Mouse (Mus musculus) heart, adult 2 months (tissue): Measurements from ENCODE around the gene Spout1. TPM values are rescaled to one million over a fixed set of nuclear protein-coding genes. Genes with fewer than 3 reads are reported as not detected.
A peak's percentile ranks its signal among the peaks of the same experiment; 100 is the strongest.

Experiments
- DNase-seq, 2 experiments: peaks; one replicate each; pipeline ENCODE4 v3.0.0; 2021
- H3K27ac ChIP-seq: fragments of 200-600 bp; 2 replicates; pipeline ENCODE4 v1.8.1; 2022
- H3K27me3 ChIP-seq: fragments of 200-500 bp; 2 replicates; pipeline ENCODE4 v1.6.1; 2012; ENCODE audit warnings: mild to moderate bottlenecking, low read length, inconsistent platforms, mixed read lengths; ENCODE audit not compliant: control insufficient read depth, insufficient read depth
- H3K36me3 ChIP-seq: fragments of 200-500 bp; 2 replicates; pipeline ENCODE4 v1.6.1; 2012; ENCODE audit warnings: low read length, inconsistent platforms; ENCODE audit not compliant: control insufficient read depth, insufficient read depth
- H3K4me1 ChIP-seq: fragments of 200-500 bp; 2 replicates; pipeline ENCODE4 v1.6.1; 2011; ENCODE audit warnings: low read length; ENCODE audit not compliant: control insufficient read depth, insufficient read depth
- H3K4me3 ChIP-seq: fragments of 200-600 bp; 2 replicates; pipeline ENCODE4 v1.8.1; 2022
- H3K79me2 ChIP-seq: fragments of 200-500 bp; replicated peaks from 2 replicates; pipeline ENCODE4 v1.6.1; 2012; ENCODE audit warnings: mild to moderate bottlenecking, inconsistent platforms, low read length, moderate library complexity, mixed read lengths; ENCODE audit not compliant: control insufficient read depth, insufficient read depth
- H3K9ac ChIP-seq: fragments of 200-500 bp; 2 replicates; pipeline ENCODE4 v1.6.1; 2012; ENCODE audit warnings: low read depth, mild to moderate bottlenecking, control low read depth, inconsistent platforms, low read length, mixed read lengths
- CTCF ChIP-seq: fragments of 200-600 bp; IDR thresholded peaks from 2 replicates; pipeline ENCODE4 v1.8.1; 2022; ENCODE audit warnings: antibody characterized with exemption, mild to moderate bottlenecking, moderate library complexity
- EP300 ChIP-seq: fragments of 200-500 bp; IDR thresholded peaks from 2 replicates; pipeline ENCODE4 v1.6.1; 2011; ENCODE audit warnings: low read depth, low read length, control low read depth; ENCODE audit not compliant: insufficient read depth
- POLR2A ChIP-seq: fragments of 200-500 bp; IDR thresholded peaks from 2 replicates; pipeline ENCODE4 v1.6.1; 2011; ENCODE audit warnings: mild to moderate bottlenecking, low read depth, low read length, control low read depth; ENCODE audit not compliant: insufficient read depth
- WGBS: fragments of 180-500 bp; shearing (Covaris S2); methylation state at CpG from one replicate; pipeline ENCODE4 v1.1.7; 2018; 5-methylcytosine and 5-hydroxymethylcytosine counted together
- intact Hi-C: fragments of 180-260 bp; cut with DNase I; formaldehyde crosslinking; loops from one replicate; pipeline ENCODE4 v1.15.1; 2025
- polyA plus RNA-seq: library from polyadenylated mRNA; depleted of rRNA; stranded (reverse); fragments of >200 nt; gene quantifications from 2 replicates; pipeline ENCODE4 v1.2.3, GENCODE M21; 2012
- total RNA-seq, 2 experiments: library from RNA; stranded (reverse); gene quantifications; 2 replicates each; pipeline ENCODE4 v1.2.3; 2021

Gene Spout1
- total and polyA plus RNA-seq, 3 experiments, result 5.1 to 10.3 (median 5.4) TPM

GRCm38 (mm10) chr2:30203439-30203838 is 25.2 kb upstream of the Spout1 start:
- WGBS, result 69% methylated on average over 7 of the region's 7 CpGs
- TF ChIP-seq CTCF (peak; percentile 60), POLR2A (no peak), EP300 (no peak)
- Histone ChIP-seq H3K36me3 (no peaks in the 10 kb centered on the region), H3K27me3 (no peaks in the 10 kb centered on the region), H3K4me3 (no peak overlapping the region), H3K79me2 (no peaks in the 10 kb centered on the region; the same call in 1 of the 2 replicates), H3K9ac (no peak overlapping the region), H3K27ac (no peak overlapping the region), H3K4me1 (peaks cover 4% of the 10 kb centered on the region)
- intact Hi-C loops, result no loop called here
- no peak for DNase-seq

DNA sequence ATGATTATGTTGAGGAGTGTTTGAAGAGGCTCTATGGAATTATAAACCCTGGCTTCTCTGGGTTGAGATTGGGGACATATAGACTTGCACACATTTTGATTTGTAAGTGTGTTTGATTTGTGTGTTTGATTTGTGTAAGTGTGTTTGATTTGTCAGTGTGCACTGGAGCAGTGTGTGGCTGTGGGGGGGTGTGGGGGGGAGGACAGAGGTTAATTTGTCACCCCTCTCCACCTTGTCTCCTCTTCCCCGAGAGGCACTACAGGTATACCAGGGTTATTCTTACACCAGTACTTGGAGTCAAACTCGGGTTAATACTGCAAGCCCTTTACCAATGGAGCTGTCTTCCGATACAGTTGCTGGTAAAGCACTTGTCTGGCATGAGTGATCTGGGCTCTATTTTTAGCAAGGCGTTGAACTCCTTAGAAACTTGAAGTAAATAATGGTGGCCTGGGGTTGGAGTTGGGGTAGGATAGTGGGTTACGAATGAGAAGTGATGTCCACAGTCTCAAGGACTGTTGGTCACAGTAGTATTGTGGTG is 22.2 kb upstream of the Spout1 start:
- 61% methylated on average over 5 of the region's 5 CpGs for WGBS
- no peak for DNase-seq
- Histone ChIP-seq H3K27ac (no peak overlapping the region), H3K4me3 (no peak overlapping the region), H3K79me2 (no peaks in the 10 kb centered on the region; the same call in 1 of the 2 replicates), H3K9ac (no peak overlapping the region), H3K27me3 (no peaks in the 10 kb centered on the region), H3K36me3 (no peaks in the 10 kb centered on the region), H3K4me1 (peaks cover 1% of the 10 kb centered on the region; the same call in 1 of the 2 replicates)
- TF ChIP-seq EP300, result no peak
- no peak for TF ChIP-seq CTCF
- TF ChIP-seq POLR2A, result no peak
- intact Hi-C loops, result no loop called here

DNA sequence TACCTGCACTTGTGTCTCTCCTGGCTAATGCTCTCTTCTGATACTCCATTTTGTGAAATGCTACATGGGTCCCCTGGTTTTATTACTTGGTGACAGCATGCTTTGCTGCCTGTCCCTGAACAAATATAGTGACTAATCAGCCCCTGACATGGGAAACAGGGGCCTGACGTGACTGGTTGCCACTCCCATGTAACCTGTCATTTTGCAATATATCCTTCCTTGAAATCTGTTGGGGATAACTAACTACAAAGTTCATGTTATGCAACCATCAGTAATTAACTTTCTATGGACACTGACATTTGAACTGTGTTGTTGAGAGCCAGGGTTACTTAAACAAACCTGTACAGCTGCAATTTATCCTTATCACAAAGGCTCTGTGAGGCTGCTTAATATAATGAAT is 21.7 kb upstream of the Spout1 start:
- H3K9ac ChIP-seq, result no peak overlapping the region
- TF ChIP-seq POLR2A, result no peak
- no peak for TF ChIP-seq EP300
- no peak for TF ChIP-seq CTCF
- no peaks in the 10 kb centered on the region for H3K36me3 ChIP-seq
- no peaks in the 10 kb centered on the region; the same call in 1 of the 2 replicates for H3K79me2 ChIP-seq
- H3K27me3 ChIP-seq, result no peaks in the 10 kb centered on the region
- peaks cover 1% of the 10 kb centered on the region; the same call in 1 of the 2 replicates for H3K4me1 ChIP-seq
- intact Hi-C loops, result no loop called here
- whole genome bisulfite sequencing, result 67% methylated on average over 1 of the region's 1 CpGs
- DNase-seq, result no peak
- no peak overlapping the region for H3K27ac ChIP-seq
- no peak overlapping the region for H3K4me3 ChIP-seq

GRCm38 (mm10) chr2:30198021-30198420 is 19.8 kb upstream of the Spout1 start:
- no peaks in the 10 kb centered on the region for H3K79me2 ChIP-seq
- TF ChIP-seq EP300 (no peak), POLR2A (no peak), CTCF (no peak)
- no peak overlapping the region for H3K27ac ChIP-seq
- DNase-seq, result no peak
- intact Hi-C loops, result no loop called here
- no peaks in the 10 kb centered on the region for H3K27me3 ChIP-seq
- no peaks in the 10 kb centered on the region for H3K36me3 ChIP-seq
- H3K4me3 ChIP-seq, result no peak overlapping the region
- H3K4me1 ChIP-seq, result no peaks in the 10 kb centered on the region
- 67% methylated on average over 4 of the region's 4 CpGs for WGBS
- H3K9ac ChIP-seq, result no peak overlapping the region

DNA sequence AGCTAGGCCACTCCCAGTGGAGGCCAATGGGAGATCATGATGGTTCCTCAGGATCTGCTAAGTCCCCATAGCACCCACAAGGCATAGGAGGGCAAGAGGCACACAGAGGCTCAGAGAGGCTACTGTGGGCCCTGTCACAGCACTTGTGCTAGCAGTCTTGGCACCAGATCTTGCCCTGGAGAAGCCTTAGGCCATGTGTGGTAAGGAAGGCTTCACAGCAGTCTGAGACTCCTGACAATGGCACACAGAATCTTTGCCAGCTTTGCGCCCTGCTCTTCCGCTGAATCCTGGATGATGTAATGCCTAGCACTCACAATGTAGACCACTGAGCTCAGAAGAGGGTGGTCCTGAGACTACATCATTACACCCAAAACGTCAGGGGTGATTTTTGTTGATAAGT is 16.4 kb upstream of the Spout1 start:
- 73% methylated on average over 3 of the region's 3 CpGs for WGBS
- TF ChIP-seq POLR2A (no peak), CTCF (no peak)
- Histone ChIP-seq H3K27me3 (no peaks in the 10 kb centered on the region), H3K36me3 (no peaks in the 10 kb centered on the region), H3K9ac (no peak overlapping the region), H3K4me1 (no peaks in the 10 kb centered on the region), H3K27ac (no peak overlapping the region), H3K4me3 (no peak overlapping the region), H3K79me2 (no peaks in the 10 kb centered on the region)
- DNase-seq, result no peak
- intact Hi-C loops, result no loop called here

DNA sequence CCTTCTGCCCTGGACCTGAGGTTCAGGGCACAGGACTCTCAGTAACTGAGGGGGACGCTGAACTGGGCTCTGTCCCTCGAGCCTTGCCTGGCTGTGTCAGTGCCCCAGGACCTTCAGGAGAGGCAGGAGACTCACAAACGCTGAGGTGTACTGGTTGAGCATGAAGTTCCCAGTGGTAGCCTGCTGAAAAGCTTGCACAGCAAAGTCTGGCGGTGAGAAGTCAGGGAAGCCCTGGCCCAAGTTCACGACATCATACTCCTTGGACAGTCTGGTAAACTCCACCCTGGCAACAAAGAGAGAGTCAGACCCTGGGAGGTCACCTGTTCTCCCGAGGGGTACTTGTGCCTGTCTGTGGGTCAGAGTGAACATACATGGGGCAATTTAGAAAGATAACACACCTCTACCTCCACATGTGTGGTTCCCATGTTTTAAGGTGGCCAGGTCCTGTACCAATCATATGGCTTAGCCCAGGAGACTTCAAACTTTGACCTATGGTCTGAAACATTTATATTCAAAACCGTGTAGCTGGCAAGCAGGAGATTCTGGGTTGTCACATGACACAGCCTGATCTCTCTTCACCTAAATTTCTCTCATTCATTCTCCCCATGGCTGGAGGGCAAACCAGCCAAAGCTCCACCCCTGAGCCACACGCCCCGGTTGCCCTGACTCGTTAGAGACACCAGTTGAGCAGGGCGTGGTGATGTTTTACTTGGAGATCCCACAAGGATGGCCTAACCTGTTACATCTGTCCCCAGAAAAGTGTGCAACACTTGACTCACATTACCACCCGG is 13.7 kb upstream of the Spout1 start:
- no peak overlapping the region for H3K9ac ChIP-seq
- no peak overlapping the region for H3K27ac ChIP-seq
- intact Hi-C loops, result no loop called here
- H3K4me3 ChIP-seq, result no peak overlapping the region
- H3K4me1 ChIP-seq, result no peaks in the 10 kb centered on the region
- WGBS, result 85% methylated on average over 12 of the region's 12 CpGs
- no peak for TF ChIP-seq CTCF
- no peak for TF ChIP-seq EP300
- no peaks in the 10 kb centered on the region for H3K36me3 ChIP-seq
- H3K27me3 ChIP-seq, result no peaks in the 10 kb centered on the region
- no peaks in the 10 kb centered on the region for H3K79me2 ChIP-seq
- no peak for DNase-seq
